Mouse (Mus musculus): ENCODE measurements around the gene Mical2.

DNA sequence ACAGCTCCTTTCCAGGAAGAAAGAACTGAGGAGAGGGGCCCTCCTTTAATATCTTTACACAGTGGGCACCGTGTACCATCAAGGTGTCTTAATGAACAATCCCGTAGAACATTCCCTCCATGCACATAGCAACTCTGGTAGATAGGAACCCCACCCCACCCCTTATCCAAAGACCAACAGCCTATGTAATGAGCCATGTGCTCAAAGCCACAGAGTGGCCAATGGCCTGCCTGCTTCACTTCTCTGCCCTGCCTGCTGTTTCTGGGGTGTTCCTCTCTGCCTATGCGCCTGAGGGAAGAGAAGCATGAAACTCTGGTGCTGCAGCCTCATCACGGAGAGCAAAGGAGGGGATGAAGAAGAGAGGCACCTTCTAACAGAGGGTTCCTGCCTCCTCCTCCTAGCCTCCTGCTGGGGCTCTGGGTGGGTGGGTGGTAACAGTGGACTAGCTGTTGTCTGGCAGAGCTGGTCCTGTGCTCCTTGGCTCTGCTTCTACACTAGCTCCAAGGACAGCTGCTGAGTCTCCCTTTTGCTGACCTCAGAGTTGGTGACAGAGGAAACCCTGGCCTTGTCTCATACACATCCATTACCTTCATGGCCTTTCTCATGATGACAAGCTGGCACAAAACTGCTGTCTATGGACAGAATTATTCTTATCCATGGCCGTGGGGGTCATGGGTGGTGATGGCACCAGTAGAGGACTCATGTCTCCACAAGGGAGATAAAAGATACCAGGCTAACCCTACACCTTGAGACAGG is 62.9 kb downstream of the Mical2 start:
- no peak for TF ChIP-seq CTCF (IDR thresholded peaks at IDR 0.05; ENCODE audit: low read depth)
- no peak for TF ChIP-seq EP300 (IDR thresholded peaks at IDR 0.05; ENCODE audit: low read depth)

Measured in liver, postnatal 0 days (tissue).